ENCODE assay signal across 8 mouse cellular contexts in the genomic region with DNA sequence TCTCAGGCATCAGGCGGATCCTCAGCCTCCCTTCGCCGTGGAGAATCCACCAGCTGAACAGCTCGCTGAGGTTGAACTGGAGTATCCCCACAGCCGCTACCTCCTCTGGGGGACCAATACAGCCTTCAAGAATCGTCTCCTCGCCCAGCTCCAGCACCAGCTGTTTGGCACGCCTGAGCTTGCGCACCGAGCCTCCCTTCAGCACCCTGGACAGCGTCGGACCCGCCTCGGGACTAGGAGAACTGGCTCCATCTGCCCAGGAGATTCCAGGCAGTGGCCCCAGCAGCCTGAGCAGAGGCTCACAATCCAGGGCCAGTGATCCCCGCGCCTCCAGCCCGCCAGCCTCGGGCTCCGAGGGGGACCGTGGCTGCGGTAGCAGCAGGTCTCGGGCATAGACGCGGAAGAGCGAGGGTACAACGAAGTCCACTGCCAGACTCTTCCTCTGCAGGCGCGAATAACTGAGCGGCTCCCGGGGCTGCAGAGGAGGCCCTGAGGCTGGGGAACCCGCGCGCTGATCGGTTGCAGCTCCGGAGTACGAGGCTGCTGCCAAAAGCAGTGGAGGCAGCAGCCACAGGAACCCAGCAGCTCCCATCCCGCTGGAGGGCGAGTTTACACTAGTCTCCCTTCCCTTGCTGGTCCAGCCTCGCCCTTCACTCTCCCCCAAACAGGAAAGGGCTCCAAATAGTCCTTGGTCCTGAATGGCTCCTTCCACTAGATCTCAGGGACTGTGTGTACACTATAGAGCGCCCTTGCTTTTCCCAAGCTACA. TPM values are rescaled to one million over a fixed set of nuclear protein-coding genes. Genes with fewer than 3 reads are reported as not detected.
A peak's percentile ranks its signal among the peaks of the same experiment; 100 is the strongest.
DNase-seq lines count a peak whose midpoint lies in the region; ATAC-seq and TF ChIP-seq lines count a peak whose summit lies in the region.

No protein-coding gene starts in this region.

- H3K9ac ChIP-seq in hindbrain, postnatal 0 days (replicated peaks; ENCODE audit: low read length), result peak overlapping the region; percentile 39

- ATAC-seq in hindbrain, postnatal 0 days, result peak; percentile 43; the same call in 1 of the 2 replicates
- peak; percentile 52 for ATAC-seq in megakaryocyte, adult 5-6 weeks (ENCODE audit: poor library complexity, severe bottlenecking)

- no peaks in the 10 kb centered on the region for H3K36me3 ChIP-seq in hindbrain, postnatal 0 days (ENCODE audit: insufficient read depth, low read length)

- under 1% methylated on average over 40 of the region's 40 CpGs for whole genome bisulfite sequencing in hindbrain, postnatal 0 days

- no peaks in the 10 kb centered on the region for H3K9me3 ChIP-seq in hindbrain, postnatal 0 days (ENCODE audit: low read length)

- H3K4me3 ChIP-seq in hindbrain, postnatal 0 days (ENCODE audit: low read length), result peak overlapping the region; percentile 61
- peak overlapping the region; percentile 47 for H3K4me3 ChIP-seq in left cerebral cortex, adult 2 months

- peak overlapping the region; percentile 79 for H3K4me2 ChIP-seq in hindbrain, postnatal 0 days (ENCODE audit: low read depth, low read length)

- H3K27me3 ChIP-seq in hindbrain, postnatal 0 days (ENCODE audit: insufficient read depth, low read length), result no peaks in the 10 kb centered on the region

- no peak for TF ChIP-seq CTCF in hindbrain, postnatal 0 days (IDR thresholded peaks at IDR 0.05; ENCODE audit: low read depth)
- TF ChIP-seq CTCF in left cerebral cortex, adult 2 months (IDR thresholded peaks at IDR 0.05), result no peak

- DNase-seq in adrenal gland, adult (ENCODE audit: inconsistent age in 2 of 2, low spot score in 1 of 2), result peak; percentile 75 to 85
- peak; percentile 96 for DNase-seq in embryo, embryonic 10 days (ENCODE audit: low spot score)
- DNase-seq in gastrocnemius, postnatal 25 days, result peak; percentile 25
- DNase-seq in hindbrain, postnatal 0 days (ENCODE audit: low spot score), result peak; percentile 81
- peak; percentile 37 to 38 for DNase-seq in left cerebral cortex, adult 2 months (ENCODE audit: extremely low spot score in 1 of 2, low spot score in 2 of 2)
- DNase-seq in right cerebral cortex, postnatal 10 days (ENCODE audit: low spot score in 2 of 2), result peak; percentile 58 to 79
- peak; percentile 74 for DNase-seq in yolk sac, embryonic 10.5 days (ENCODE audit: low spot score)

- intact Hi-C loops in left cerebral cortex, adult 2 months (cut with DNase I), result loop anchor here (5.0 to 10.0 kb wide), 3 partner anchors 636 to 1049 kb away; a partner anchor contains a TSS

- H3K4me1 ChIP-seq in hindbrain, postnatal 0 days (ENCODE audit: insufficient read depth, low read length), result peaks cover 5% of the 10 kb centered on the region; the same call in 1 of the 2 replicates

- no peak overlapping the region for H3K27ac ChIP-seq in hindbrain, postnatal 0 days
- H3K27ac ChIP-seq in left cerebral cortex, adult 2 months, result no peak overlapping the region

RNA-seq across cellular contexts. Expression of a gene that starts 1.1 kb away (rescaled TPM):
- under 1 TPM in 1 of 2 experiments, not detected in 1; 0.05 TPM for total RNA-seq in gastrocnemius, postnatal 25 days (2021)
- 17.1 and 17.4 TPM in 2 replicates for total RNA-seq in hindbrain, postnatal 0 days (2014; rRNA removed)
- polyA plus RNA-seq in hindbrain, postnatal 0 days (2015; fragmentation: Nextera tagmentation; extraction: Ambion mirVana), result 3.4 and 4.0 TPM in 2 replicates
- 1 to 10 TPM; 8.5 to 9.0 TPM for total RNA-seq in left cerebral cortex, adult 2 months (2021)
- total RNA-seq in megakaryocyte, adult 5-6 weeks (2015), result not detected in 2 replicates
- total RNA-seq in megakaryocyte, adult 5-6 weeks (2017), result not detected in 2 replicates

Comparison
In these comparisons a context has a peak if more than half of its experiments do, and no peak if none do; other contexts are left out.
1. DNase-seq: peak in every context shown above with its lines; median percentile 96 in embryo, embryonic 10 days; 81 in hindbrain, postnatal 0 days; 80 in adrenal gland, adult; 74 in yolk sac, embryonic 10.5 days; 68 in right cerebral cortex, postnatal 10 days; 38 in left cerebral cortex, adult 2 months; 25 in gastrocnemius, postnatal 25 days.
2. RNA of a gene that starts 1.1 kb away (total RNA-seq): 17.1 to 17.4 TPM in hindbrain, postnatal 0 days and 8.5 to 9.0 TPM in left cerebral cortex, adult 2 months; 0.05 TPM in gastrocnemius, postnatal 25 days and not detected in megakaryocyte, adult 5-6 weeks; every median in the first group is over 4 times any median in the second.